Mouse (Mus musculus) B cell, adult 67 days (primary cell): ENCODE measurements around the gene Proser2. TPM values are rescaled to one million over a fixed set of nuclear protein-coding genes. Genes with fewer than 3 reads are reported as not detected.

Experiments used
- total RNA-seq, 2 experiments: library from RNA; stranded (reverse); gene quantifications; 4 replicates each; pipeline ENCODE4 v1.2.4; 2023

The Proser2 gene
- not detected for total RNA-seq

GRCm38 (mm10) chr2:6129555-6130355, at the start of gene Proser2:
Proser2 (minus strand) TSS chr2:6130211.

Other genes with a start within 250 kb of the Proser2 start
- 10 to 100 TPM; 32.5 to 45.0 TPM for gene Sec61a2, start 234.8 kb downstream of the Proser2 start, total RNA-seq
- gene Dhtkd1, start 187.4 kb downstream of the Proser2 start, total RNA-seq = 1 to 10 TPM in 1 of 2 experiments, under 1 TPM in 1; 0.59 to 1.9 TPM
- 10 to 100 TPM; 59.8 to 63.3 TPM for gene Upf2, start 178.7 kb downstream of the Proser2 start, total RNA-seq
- gene Echdc3, start 82.8 kb upstream of the Proser2 start, total RNA-seq = 1 to 10 TPM in 1 of 2 experiments, not detected in 1; 1.7 TPM
- 10 to 100 TPM; 64.9 to 76.5 TPM for gene Usp6nl, start 192.5 kb upstream of the Proser2 start, total RNA-seq